Mouse (Mus musculus) intestine, embryonic 14.5 days (tissue): ENCODE results near the gene Pde6b. TPM values are rescaled to one million over a fixed set of nuclear protein-coding genes. Genes with fewer than 3 reads are reported as not detected.

Source experiments
- ATAC-seq: fragments of 200-750 bp; cut with Nextera tagmentation; replicated peaks from 2 replicates; pipeline ENCODE4 v1.8.0; 2017; ENCODE audit warnings: low read depth, moderate number of reproducible peaks, moderate TSS enrichment, moderate library complexity; ENCODE audit not compliant: low FRiP score, low TSS enrichment
- DNase-seq: peaks from one replicate; pipeline ENCODE4 v3.0.0-alpha.2; 2018; ENCODE audit warnings: low spot score
- H3K27ac ChIP-seq: fragments of 300-500 bp; sonication (generic); 2 replicates; pipeline ENCODE4 v1.5.1; 2014; ENCODE audit warnings: low read depth, mild to moderate bottlenecking, control low read depth
- H3K27me3 ChIP-seq: fragments of 300-500 bp; sonication (generic); replicated peaks from 2 replicates; pipeline ENCODE4 v1.6.1; 2014; ENCODE audit warnings: low read length, control low read depth; ENCODE audit not compliant: control insufficient read depth, insufficient read depth
- H3K36me3 ChIP-seq: fragments of 300-500 bp; sonication (generic); 2 replicates; pipeline ENCODE4 v1.6.1; 2014; ENCODE audit warnings: low read length, control low read depth; ENCODE audit not compliant: control insufficient read depth, insufficient read depth
- H3K4me1 ChIP-seq: fragments of 300-500 bp; sonication (generic); replicated peaks from 2 replicates; pipeline ENCODE4 v1.6.1; 2014; ENCODE audit warnings: low read length, control low read depth, mixed read lengths; ENCODE audit not compliant: control insufficient read depth, insufficient read depth
- H3K4me2 ChIP-seq: fragments of 300-500 bp; sonication (generic); 2 replicates; pipeline ENCODE4 v1.6.1; 2014; ENCODE audit warnings: low read length
- H3K4me3 ChIP-seq: fragments of 300-500 bp; sonication (generic); 2 replicates; pipeline ENCODE4 v1.5.1; 2014; ENCODE audit warnings: low read depth, low read length, control low read depth, mixed read lengths
- H3K9ac ChIP-seq: fragments of 300-500 bp; sonication (generic); 2 replicates; pipeline ENCODE4 v1.6.1; 2014; ENCODE audit warnings: mild to moderate bottlenecking, low read length
- H3K9me3 ChIP-seq: fragments of 300-500 bp; sonication (generic); 2 replicates; pipeline ENCODE4 v1.6.1; 2016; ENCODE audit warnings: low read length, control low read depth; ENCODE audit not compliant: control insufficient read depth
- WGBS: fragments of 180-500 bp; shearing (Covaris S2); extraction: QIAGEN DNeasy Blood & Tissue Kit; methylation state at CpG from one replicate; pipeline ENCODE4 v1.1.7; 2014; 5-methylcytosine and 5-hydroxymethylcytosine counted together
- polyA plus RNA-seq: library from polyadenylated mRNA; unstranded; fragments of >200 nt; fragmentation: Nextera tagmentation; extraction: Ambion mirVana; gene quantifications from 2 replicates; pipeline ENCODE4 v1.2.1, GENCODE M21; 2014

Gene Pde6b
- polyA plus RNA-seq, 1 experiment from 2014 or later: 0.19 TPM

- Histone ChIP-seq H3K27ac (no peak overlapping the region), H3K4me2 (no peak overlapping the region), H3K36me3 (no peaks in the 10 kb centered on the region), H3K9ac (no peak overlapping the region), H3K9me3 (no peaks in the 10 kb centered on the region), H3K27me3 (peaks cover 57% of the 10 kb centered on the region), H3K4me3 (no peak overlapping the region), H3K4me1 (peaks cover 5% of the 10 kb centered on the region; the same call in 1 of the 2 replicates)
- no peak for ATAC-seq
- 73% methylated on average over 5 of the region's 5 CpGs for WGBS
- DNase-seq: no peak
Observed at GRCm38 (mm10) chr5:108374079-108374478, 14.1 kb upstream of the Pde6b start.

- no peaks in the 10 kb centered on the region for H3K36me3 ChIP-seq
- no peaks in the 10 kb centered on the region for H3K9me3 ChIP-seq
- no peaks in the 10 kb centered on the region for H3K4me1 ChIP-seq
- DNase-seq (no peak), ATAC-seq (no peak)
- no peak overlapping the region for H3K9ac ChIP-seq
- no peak overlapping the region for H3K27ac ChIP-seq
- H3K4me2 ChIP-seq: no peak overlapping the region
- WGBS: 62% methylated on average over 1 of the region's 1 CpGs
- H3K4me3 ChIP-seq: no peak overlapping the region
- H3K27me3 ChIP-seq: peaks cover 37% of the 10 kb centered on the region
Observed at GRCm38 (mm10) chr5:108376059-108376458, 12.1 kb upstream of the Pde6b start.

- Histone ChIP-seq H3K4me3 (no peak overlapping the region), H3K4me2 (no peak overlapping the region), H3K9me3 (no peaks in the 10 kb centered on the region), H3K27ac (no peak overlapping the region), H3K9ac (no peak overlapping the region), H3K36me3 (no peaks in the 10 kb centered on the region), H3K4me1 (no peaks in the 10 kb centered on the region), H3K27me3 (peaks cover 17% of the 10 kb centered on the region; the same call in 1 of the 2 replicates)
- DNase-seq (no peak), ATAC-seq (no peak)
- WGBS: 80% methylated on average over 4 of the region's 4 CpGs
Observed at GRCm38 (mm10) chr5:108378346-108378745, 9.8 kb upstream of the Pde6b start.

GRCm38 (mm10) chr5:108385632-108386031 lies 2.6 kb upstream of the Pde6b start:
- no peak overlapping the region for H3K4me2 ChIP-seq
- no peaks in the 10 kb centered on the region for H3K9me3 ChIP-seq
- H3K27me3 ChIP-seq: no peaks in the 10 kb centered on the region
- H3K4me3 ChIP-seq: no peak overlapping the region
- WGBS: 91% methylated on average over 2 of the region's 2 CpGs
- no peak overlapping the region for H3K27ac ChIP-seq
- ATAC-seq (no peak), DNase-seq (no peak)
- H3K36me3 ChIP-seq: no peaks in the 10 kb centered on the region
- H3K4me1 ChIP-seq: no peaks in the 10 kb centered on the region
- no peak overlapping the region for H3K9ac ChIP-seq

GRCm38 (mm10) chr5:108386449-108386848 lies 1.7 kb upstream of the Pde6b start:
- no peak overlapping the region for H3K4me2 ChIP-seq
- no peak overlapping the region for H3K27ac ChIP-seq
- no peaks in the 10 kb centered on the region for H3K9me3 ChIP-seq
- no peak overlapping the region for H3K9ac ChIP-seq
- no peaks in the 10 kb centered on the region for H3K4me1 ChIP-seq
- H3K27me3 ChIP-seq: no peaks in the 10 kb centered on the region
- H3K4me3 ChIP-seq: no peak overlapping the region
- no peaks in the 10 kb centered on the region for H3K36me3 ChIP-seq
- ATAC-seq (no peak), DNase-seq (no peak)
- 64% methylated on average over 4 of the region's 4 CpGs for WGBS

GRCm38 (mm10) chr5:108389744-108390143 lies 1.6 kb downstream of the Pde6b start:
- Histone ChIP-seq H3K9ac (no peak overlapping the region), H3K9me3 (no peaks in the 10 kb centered on the region), H3K27me3 (no peaks in the 10 kb centered on the region), H3K4me3 (no peak overlapping the region), H3K4me2 (no peak overlapping the region), H3K27ac (no peak overlapping the region), H3K36me3 (no peaks in the 10 kb centered on the region), H3K4me1 (no peaks in the 10 kb centered on the region)
- 69% methylated on average over 3 of the region's 3 CpGs for WGBS
- ATAC-seq (no peak), DNase-seq (no peak)

GRCm38 (mm10) chr5:108403453-108403852 lies 15.3 kb downstream of the Pde6b start:
- ATAC-seq (no peak), DNase-seq (no peak)
- Histone ChIP-seq H3K4me3 (no peak overlapping the region), H3K36me3 (no peaks in the 10 kb centered on the region), H3K4me2 (no peak overlapping the region), H3K9ac (no peak overlapping the region), H3K9me3 (no peaks in the 10 kb centered on the region), H3K27ac (no peak overlapping the region), H3K27me3 (no peaks in the 10 kb centered on the region), H3K4me1 (no peaks in the 10 kb centered on the region)
- WGBS: 80% methylated on average over 4 of the region's 4 CpGs

GRCm38 (mm10) chr5:108405460-108405859 lies 17.3 kb downstream of the Pde6b start:
- WGBS: 63% methylated on average over 1 of the region's 1 CpGs
- Histone ChIP-seq H3K4me2 (no peak overlapping the region), H3K27me3 (no peaks in the 10 kb centered on the region), H3K27ac (no peak overlapping the region), H3K9ac (no peak overlapping the region), H3K4me1 (no peaks in the 10 kb centered on the region), H3K4me3 (no peak overlapping the region), H3K9me3 (no peaks in the 10 kb centered on the region), H3K36me3 (no peaks in the 10 kb centered on the region)
- ATAC-seq: no peak
- DNase-seq: no peak

- no peak for DNase-seq
- 73% methylated on average over 2 of the region's 2 CpGs for WGBS
- Histone ChIP-seq H3K36me3 (no peaks in the 10 kb centered on the region), H3K27me3 (no peaks in the 10 kb centered on the region), H3K27ac (no peak overlapping the region), H3K4me3 (no peak overlapping the region), H3K9ac (no peak overlapping the region), H3K4me1 (no peaks in the 10 kb centered on the region), H3K9me3 (no peaks in the 10 kb centered on the region), H3K4me2 (no peak overlapping the region)
- no peak for ATAC-seq
Observed at GRCm38 (mm10) chr5:108406977-108407376, 18.8 kb downstream of the Pde6b start.
